Mouse (Mus musculus): ENCODE measurements around the gene Ttc26. TPM values are rescaled to one million over a fixed set of nuclear protein-coding genes. Genes with fewer than 3 reads are reported as not detected.
"Not testable (repeated sequence)": the region's sequence is repeated elsewhere in the genome, so short reads cannot be mapped to it uniquely, and the experiment has no call there.

The Ttc26 gene
- total RNA-seq, 2 experiments from 2014 or later = 0.67 to 0.71 TPM

GRCm38 (mm10) chr6:38355354-38355823 lies 25.9 kb upstream of the Ttc26 start:
- no peak for DNase-seq
- intact Hi-C loops (cut with DNase I) = no loop called here

DNA sequence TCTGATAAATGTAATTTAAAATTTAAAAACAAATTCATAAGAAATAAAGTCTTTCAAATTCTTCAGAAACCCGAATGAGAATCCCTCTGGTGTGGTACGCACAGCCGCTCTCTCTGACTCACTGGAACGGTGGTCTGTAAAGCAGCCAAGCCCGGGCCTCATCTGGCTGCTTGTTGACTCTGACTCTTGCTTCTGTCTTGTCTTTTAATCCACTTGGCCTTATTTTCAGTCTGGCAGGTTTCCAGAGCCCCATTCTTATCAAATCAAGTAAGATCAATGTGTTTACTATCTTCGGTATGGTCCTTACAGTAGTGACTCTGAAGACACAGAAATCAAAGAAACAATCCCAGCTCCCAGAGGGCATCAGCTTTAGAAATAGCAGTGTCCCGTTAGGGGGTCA lies 25.4 kb upstream of the Ttc26 start:
- no peak for DNase-seq
- intact Hi-C loops (cut with DNase I) = no loop called here

- intact Hi-C loops (cut with DNase I) = not testable (repeated sequence)
Measured at GRCm38 (mm10) chr6:38356661-38357433, 24.4 kb upstream of the Ttc26 start.

GRCm38 (mm10) chr6:38357603-38358252 lies 23.5 kb upstream of the Ttc26 start:
- intact Hi-C loops (cut with DNase I) = no loop called here
- no peak for DNase-seq

More at GRCm38 (mm10) chr6:38356661-38357433, 24.4 kb upstream of the Ttc26 start:
- not testable (repeated sequence) for DNase-seq

- no peak for DNase-seq
- intact Hi-C loops (cut with DNase I) = no loop called here
Measured at GRCm38 (mm10) chr6:38358253-38359027, 22.8 kb upstream of the Ttc26 start.

- intact Hi-C loops (cut with DNase I); DNase-seq: not testable (repeated sequence)
Measured at GRCm38 (mm10) chr6:38359044-38359735, 22.1 kb upstream of the Ttc26 start.

- no peak for DNase-seq
- intact Hi-C loops (cut with DNase I) = no loop called here
Measured at GRCm38 (mm10) chr6:38359736-38360499, 21.4 kb upstream of the Ttc26 start.

GRCm38 (mm10) chr6:38361065-38361464 lies 20.2 kb upstream of the Ttc26 start:
- intact Hi-C loops (cut with DNase I) = no loop called here

GRCm38 (mm10) chr6:38361937-38362336 lies 19.3 kb upstream of the Ttc26 start:
- DNase-seq = no peak
- intact Hi-C loops (cut with DNase I) = no loop called here

More at GRCm38 (mm10) chr6:38361065-38361464, 20.2 kb upstream of the Ttc26 start:
- no peak for DNase-seq

DNA sequence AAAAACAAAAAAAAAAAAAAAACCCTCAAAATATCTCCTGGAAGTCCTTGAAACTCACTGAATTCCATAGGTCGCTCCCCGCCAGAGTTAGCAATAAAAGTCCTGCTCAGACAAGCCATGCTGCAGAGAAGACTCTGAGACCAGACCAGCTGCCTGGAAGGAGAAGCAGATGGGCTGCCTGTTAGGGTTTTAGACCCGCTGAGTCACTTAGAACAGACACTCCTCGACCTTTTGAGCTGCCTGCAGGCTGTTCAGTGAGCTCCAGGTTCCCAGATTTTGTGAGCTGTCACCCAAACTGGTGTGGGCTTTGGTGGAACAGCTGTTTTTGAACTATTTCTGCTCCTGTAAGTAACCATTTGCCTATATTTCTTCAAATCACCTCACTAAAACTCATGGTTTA lies 17.9 kb upstream of the Ttc26 start:
- no peak for DNase-seq
- intact Hi-C loops (cut with DNase I) = no loop called here

GRCm38 (mm10) chr6:38364121-38364520 lies 17.1 kb upstream of the Ttc26 start:
- no peak for DNase-seq
- intact Hi-C loops (cut with DNase I) = no loop called here

GRCm38 (mm10) chr6:38369945-38370344 lies 11.3 kb upstream of the Ttc26 start:
- intact Hi-C loops (cut with DNase I) = no loop called here

DNA sequence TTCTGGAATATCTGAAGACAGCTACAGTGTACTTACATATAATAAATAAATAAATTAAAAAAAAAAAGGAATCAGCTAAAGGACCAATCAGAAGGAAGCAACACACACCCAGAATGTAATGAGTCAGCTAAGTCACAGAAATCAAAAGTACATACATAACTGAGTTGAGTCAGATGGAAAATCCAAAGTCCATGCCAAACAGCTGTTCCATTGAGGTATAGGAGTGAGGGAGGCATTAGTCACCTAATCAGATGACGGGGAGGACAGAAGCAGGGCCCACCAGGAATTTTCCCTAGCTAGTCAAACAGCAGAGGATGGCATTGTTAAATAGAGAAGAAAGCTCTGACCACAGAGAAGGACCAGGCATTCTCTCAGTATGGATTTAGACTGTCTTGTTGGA lies 7.0 kb upstream of the Ttc26 start:
- intact Hi-C loops (cut with DNase I) = no loop called here
- no peak for DNase-seq

More at GRCm38 (mm10) chr6:38369945-38370344, 11.3 kb upstream of the Ttc26 start:
- no peak for DNase-seq

- intact Hi-C loops (cut with DNase I) = no loop called here
- no peak for DNase-seq
Measured at GRCm38 (mm10) chr6:38380764-38381128, 523 bp upstream of the Ttc26 start.

GRCm38 (mm10) chr6:38389671-38390070 lies 8.4 kb downstream of the Ttc26 start:
- intact Hi-C loops (cut with DNase I) = no loop called here
- DNase-seq = no peak

- not testable (repeated sequence) for DNase-seq
- intact Hi-C loops (cut with DNase I) = loop anchor here (5.0 kb wide), 1 partner anchor 100 kb away; the partner anchor contains the start of gene Fmc1
Measured at GRCm38 (mm10) chr6:38432457-38432856, 51.2 kb downstream of the Ttc26 start.

DNA sequence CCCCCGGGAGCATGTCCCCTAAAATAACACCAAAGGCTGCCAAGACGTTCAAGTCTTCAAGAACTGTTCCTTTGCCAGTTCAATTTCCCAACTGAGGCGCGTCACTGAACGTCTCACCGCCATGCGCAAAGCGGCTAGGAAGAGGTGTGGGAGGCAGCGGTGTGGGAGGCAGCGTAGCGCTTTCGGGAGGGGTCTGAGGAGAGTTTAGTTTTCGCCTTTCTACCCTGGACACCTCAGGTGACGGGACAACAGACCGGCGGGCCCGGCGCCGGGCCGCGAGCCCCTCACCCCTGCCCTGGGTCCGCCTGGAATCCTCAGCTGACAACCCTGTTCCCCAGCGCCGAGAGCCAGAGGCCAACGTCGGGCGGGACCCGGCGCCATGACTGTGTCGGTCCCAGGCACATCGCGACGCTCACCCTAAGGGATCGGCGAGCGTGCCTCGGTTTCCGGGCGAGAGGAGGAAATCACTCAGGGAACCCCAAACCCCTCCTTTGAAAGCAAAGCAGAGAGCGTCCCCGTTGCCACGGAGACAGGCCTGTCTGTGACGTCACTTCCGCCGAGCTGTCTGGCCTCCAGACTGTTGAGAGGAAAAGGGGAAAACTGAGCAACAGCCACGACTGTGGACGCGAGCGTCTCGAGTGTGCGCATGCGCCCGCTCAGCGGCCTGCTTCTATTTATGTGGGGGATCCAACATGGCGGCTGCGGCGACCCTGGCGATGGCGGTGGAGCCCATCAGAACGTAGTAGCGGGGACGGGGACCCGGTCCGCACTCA lies 52.2 kb downstream of the Ttc26 start, which contains the start of gene Ubn2:
TSS of gene Ubn2 (plus strand) at position 690 of the 773 bp plus-strand sequence.
- intact Hi-C loops (cut with DNase I) = loop anchor here (5.0 kb wide), 1 partner anchor 99 kb away; the partner anchor contains the start of gene Fmc1
- DNase-seq = peak; percentile 96
